In genomic region chr1:131238931-131239381, GRCm38 (mm10) we compare ENCODE assay signal across 8 mouse cellular contexts. TPM values are rescaled to one million over a fixed set of nuclear protein-coding genes. Genes with fewer than 3 reads are reported as not detected.
DNase-seq lines count a peak whose midpoint lies in the region; ATAC-seq and TF ChIP-seq lines count a peak whose summit lies in the region.

No protein-coding gene starts in this region.

- DNase-seq in hindbrain, embryonic 10.5 days (ENCODE audit: low spot score): no peak
- peak; percentile 75 for DNase-seq in cerebellum, adult 9-10 months
- DNase-seq in heart, postnatal 0 days (ENCODE audit: low spot score): peak; percentile 72
- DNase-seq in urinary bladder, postnatal 4 days (ENCODE audit: low spot score in 2 of 2): peak; percentile 70 to 76
- DNase-seq in limb, embryonic 10.5 days (ENCODE audit: low spot score): no peak
- no peak for DNase-seq in embryo, embryonic 10 days (ENCODE audit: low spot score)

- H3K27me3 ChIP-seq in hindbrain, embryonic 13.5 days: peaks cover 22% of the 10 kb centered on the region
- H3K27me3 ChIP-seq in hindbrain, embryonic 10.5 days (ENCODE audit: insufficient read depth, poor library complexity, severe bottlenecking): peaks cover 52% of the 10 kb centered on the region
- H3K27me3 ChIP-seq in heart, postnatal 0 days (ENCODE audit: control insufficient read depth, insufficient read depth, low read length): peaks cover 3% of the 10 kb centered on the region; the same call in 1 of the 2 replicates
- peaks cover 6% of the 10 kb centered on the region for H3K27me3 ChIP-seq in lung, embryonic 16.5 days (ENCODE audit: control insufficient read depth, insufficient read depth, low read depth, low read length)
- peaks cover 63% of the 10 kb centered on the region for H3K27me3 ChIP-seq in limb, embryonic 10.5 days (ENCODE audit: low read depth, poor library complexity, severe bottlenecking)

- H3K4me3 ChIP-seq in hindbrain, embryonic 13.5 days: no peak overlapping the region
- no peak overlapping the region for H3K4me3 ChIP-seq in hindbrain, embryonic 10.5 days
- no peak overlapping the region for H3K4me3 ChIP-seq in heart, postnatal 0 days (ENCODE audit: low read depth, low read length)
- H3K4me3 ChIP-seq in lung, embryonic 16.5 days (ENCODE audit: low read length): no peak overlapping the region
- no peak overlapping the region for H3K4me3 ChIP-seq in limb, embryonic 10.5 days

- peak overlapping the region; percentile 49; the same call in 1 of the 2 replicates for H3K9ac ChIP-seq in hindbrain, embryonic 13.5 days
- no peak overlapping the region for H3K9ac ChIP-seq in heart, postnatal 0 days (replicated peaks; ENCODE audit: low read depth, low read length)
- H3K9ac ChIP-seq in lung, embryonic 16.5 days (ENCODE audit: low read length): no peak overlapping the region

- peaks cover 34% of the 10 kb centered on the region for H3K4me1 ChIP-seq in hindbrain, embryonic 13.5 days (replicated peaks)
- H3K4me1 ChIP-seq in hindbrain, embryonic 10.5 days (replicated peaks): peaks cover 19% of the 10 kb centered on the region
- H3K4me1 ChIP-seq in heart, postnatal 0 days (ENCODE audit: control insufficient read depth, insufficient read depth): peaks cover 12% of the 10 kb centered on the region
- H3K4me1 ChIP-seq in lung, embryonic 16.5 days (replicated peaks; ENCODE audit: control insufficient read depth, insufficient read depth, low read length): peaks cover 30% of the 10 kb centered on the region
- H3K4me1 ChIP-seq in limb, embryonic 10.5 days: peaks cover 24% of the 10 kb centered on the region

- no peak for TF ChIP-seq EP300 in heart, postnatal 0 days (IDR thresholded peaks at IDR 0.05; ENCODE audit: low read depth)

- TF ChIP-seq CTCF in heart, postnatal 0 days (IDR thresholded peaks at IDR 0.05; ENCODE audit: low read depth): no peak

- H3K4me2 ChIP-seq in hindbrain, embryonic 13.5 days: no peak overlapping the region
- H3K4me2 ChIP-seq in heart, postnatal 0 days (ENCODE audit: low read depth, low read length): no peak overlapping the region
- H3K4me2 ChIP-seq in lung, embryonic 16.5 days (ENCODE audit: low read depth, low read length): no peak overlapping the region

- no peaks in the 10 kb centered on the region for H3K9me3 ChIP-seq in hindbrain, embryonic 13.5 days
- no peaks in the 10 kb centered on the region for H3K9me3 ChIP-seq in hindbrain, embryonic 10.5 days
- H3K9me3 ChIP-seq in heart, postnatal 0 days (replicated peaks; ENCODE audit: control insufficient read depth, low read length): no peaks in the 10 kb centered on the region
- no peaks in the 10 kb centered on the region for H3K9me3 ChIP-seq in lung, embryonic 16.5 days (ENCODE audit: control insufficient read depth, low read length)
- H3K9me3 ChIP-seq in limb, embryonic 10.5 days (replicated peaks): no peaks in the 10 kb centered on the region

- no peak for ATAC-seq in hindbrain, embryonic 13.5 days (ENCODE audit: low FRiP score)
- peak; percentile 62 for ATAC-seq in heart, postnatal 0 days (ENCODE audit: insufficient read depth, low read depth)
- peak; percentile 87 for ATAC-seq in lung, embryonic 16.5 days (ENCODE audit: low read depth)

- no peaks in the 10 kb centered on the region for H3K36me3 ChIP-seq in hindbrain, embryonic 13.5 days
- no peaks in the 10 kb centered on the region for H3K36me3 ChIP-seq in hindbrain, embryonic 10.5 days
- no peaks in the 10 kb centered on the region for H3K36me3 ChIP-seq in heart, postnatal 0 days (replicated peaks; ENCODE audit: control insufficient read depth, insufficient read depth, low read length)
- H3K36me3 ChIP-seq in lung, embryonic 16.5 days (ENCODE audit: control insufficient read depth, insufficient read depth, low read length): no peaks in the 10 kb centered on the region
- H3K36me3 ChIP-seq in limb, embryonic 10.5 days: no peaks in the 10 kb centered on the region

- H3K27ac ChIP-seq in hindbrain, embryonic 13.5 days: peak overlapping the region; percentile 88
- no peak overlapping the region for H3K27ac ChIP-seq in hindbrain, embryonic 10.5 days
- peak overlapping the region; percentile 39; the same call in 1 of the 2 replicates for H3K27ac ChIP-seq in heart, postnatal 0 days (ENCODE audit: low read depth)
- H3K27ac ChIP-seq in lung, embryonic 16.5 days (ENCODE audit: low read length): peak overlapping the region; percentile 70
- no peak overlapping the region for H3K27ac ChIP-seq in limb, embryonic 10.5 days

- WGBS in hindbrain, embryonic 13.5 days: 68% methylated on average over 8 of the region's 8 CpGs
- WGBS in hindbrain, embryonic 10.5 days: 73% methylated on average over 8 of the region's 8 CpGs
- 48% methylated on average over 8 of the region's 8 CpGs for WGBS in heart, postnatal 0 days
- 42% methylated on average over 8 of the region's 8 CpGs for WGBS in lung, embryonic 16.5 days
- 65% methylated on average over 8 of the region's 8 CpGs for WGBS in limb, embryonic 10.5 days

RNA-seq across cellular contexts. Expression of gene Rassf5, which starts 6.1 kb away (rescaled TPM):
- 2.6 TPM in 2 replicates for polyA plus RNA-seq in hindbrain, embryonic 13.5 days (2015; fragmentation: Nextera tagmentation; extraction: Ambion mirVana)
- polyA plus RNA-seq in hindbrain, embryonic 10.5 days (2016; fragmentation: Nextera tagmentation; extraction: Ambion mirVana): 1.4 and 1.6 TPM in 2 replicates
- total RNA-seq in heart, postnatal 0 days (2014; rRNA removed; ENCODE audit: low replicate concordance): 3.3 and 23.4 TPM in 2 replicates
- polyA plus RNA-seq in heart, postnatal 0 days (2015; fragmentation: Nextera tagmentation; extraction: Ambion mirVana): 2.9 and 3.3 TPM in 2 replicates
- polyA plus RNA-seq in lung, embryonic 16.5 days (2015; fragmentation: Nextera tagmentation; extraction: Ambion mirVana): 6.1 and 8.2 TPM in 2 replicates
- polyA plus RNA-seq in limb, embryonic 10.5 days (2016; fragmentation: Nextera tagmentation; extraction: Ambion mirVana): 1.2 and 1.3 TPM in 2 replicates

RNA-seq across cellular contexts. Expression of gene Ikbke, which starts 40.5 kb away (rescaled TPM):
- polyA plus RNA-seq in hindbrain, embryonic 13.5 days (2015; fragmentation: Nextera tagmentation; extraction: Ambion mirVana): 0.66 and 0.92 TPM in 2 replicates
- 1.0 and 1.5 TPM in 2 replicates for polyA plus RNA-seq in hindbrain, embryonic 10.5 days (2016; fragmentation: Nextera tagmentation; extraction: Ambion mirVana)
- 2.6 and 6.2 TPM in 2 replicates for total RNA-seq in heart, postnatal 0 days (2014; rRNA removed; ENCODE audit: low replicate concordance)
- 1.3 and 1.5 TPM in 2 replicates for polyA plus RNA-seq in heart, postnatal 0 days (2015; fragmentation: Nextera tagmentation; extraction: Ambion mirVana)
- polyA plus RNA-seq in lung, embryonic 16.5 days (2015; fragmentation: Nextera tagmentation; extraction: Ambion mirVana): 4.7 and 5.1 TPM in 2 replicates
- 1.3 TPM in 2 replicates for polyA plus RNA-seq in limb, embryonic 10.5 days (2016; fragmentation: Nextera tagmentation; extraction: Ambion mirVana)

Comparison
In these comparisons a context has a peak if more than half of its experiments do, and no peak if none do; other contexts are left out.
1. H3K27ac ChIP-seq: peak in hindbrain, embryonic 13.5 days (single experiment), heart, postnatal 0 days (single experiment) and lung, embryonic 16.5 days (single experiment); none in hindbrain, embryonic 10.5 days (single experiment) and limb, embryonic 10.5 days (single experiment).
2. DNase-seq: peak in cerebellum, adult 9-10 months (single experiment), heart, postnatal 0 days (single experiment) and urinary bladder, postnatal 4 days (2 of 2); none in hindbrain, embryonic 10.5 days (single experiment), limb, embryonic 10.5 days (single experiment) and embryo, embryonic 10 days (single experiment).